Mouse (Mus musculus) naive thymus-derived CD4-positive, alpha-beta T cell, adult 2 months (primary cell): Measurements from ENCODE around the gene Minos1.

Experiments used
- DNase-seq: peaks from one replicate; pipeline ENCODE4 v3.0.0-alpha.2; 2011; ENCODE audit warnings: low read depth

The Minos1 gene

DNA sequence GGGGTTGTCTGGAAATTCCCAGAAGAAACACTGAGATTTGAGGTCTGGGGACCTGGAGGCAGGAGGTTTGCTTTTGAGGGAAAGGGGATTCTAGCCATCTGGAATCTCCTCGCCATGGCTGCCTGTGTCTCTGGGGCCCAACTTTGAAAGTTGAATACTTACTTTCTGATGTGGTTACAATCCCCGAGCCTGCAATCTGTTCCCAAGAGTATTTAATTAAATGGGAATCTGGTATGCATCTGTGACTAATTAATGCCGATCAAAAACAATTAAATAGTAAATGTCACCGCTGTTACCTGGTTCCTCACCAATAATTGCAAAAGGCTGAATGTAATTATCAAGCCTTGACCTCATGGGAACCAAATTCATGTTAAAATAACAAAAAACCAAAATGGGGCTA, 13.7 kb upstream of the Minos1 start:
- DNase-seq = no peak

DNA sequence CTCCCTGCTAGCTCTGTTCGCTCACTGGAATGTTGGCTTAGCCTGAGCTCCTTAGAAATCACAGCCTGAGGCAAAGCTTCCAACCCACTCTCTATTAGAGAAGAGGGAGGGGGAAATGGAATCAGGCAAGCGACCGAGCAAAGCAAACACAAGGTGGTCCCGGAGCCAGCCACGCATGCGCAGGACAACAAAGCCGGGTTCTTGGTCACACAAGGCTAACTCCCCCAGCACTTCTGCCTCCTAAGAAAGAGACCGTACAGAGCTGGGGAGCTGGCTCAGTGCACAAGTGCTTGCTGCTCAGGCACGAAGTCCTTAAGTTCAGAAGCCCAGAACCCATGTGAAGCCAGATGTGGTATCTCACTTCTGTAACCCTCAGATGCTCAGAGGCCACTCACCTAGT, 12.1 kb upstream of the Minos1 start:
- DNase-seq = no peak

DNA sequence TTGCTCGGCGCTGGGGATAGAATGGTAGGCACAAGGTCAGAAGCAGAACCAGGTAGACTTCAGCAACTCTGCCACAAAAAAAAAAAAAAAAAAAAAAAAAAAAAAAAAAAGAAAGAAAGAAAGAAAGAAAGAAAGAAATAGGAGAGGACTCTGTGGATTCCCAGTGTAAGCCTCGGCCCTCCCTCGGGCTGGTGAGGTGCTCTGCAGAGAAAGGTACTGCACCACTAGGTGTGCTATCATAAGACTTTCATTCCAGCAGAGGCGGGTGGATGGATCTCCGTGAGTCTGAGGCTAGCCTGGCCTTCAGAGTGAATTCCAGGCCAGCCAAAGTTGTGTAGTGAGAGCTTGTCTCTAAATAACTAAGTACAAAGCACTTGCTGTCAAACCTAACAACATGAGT, 10.9 kb upstream of the Minos1 start:
- DNase-seq = no peak

DNA sequence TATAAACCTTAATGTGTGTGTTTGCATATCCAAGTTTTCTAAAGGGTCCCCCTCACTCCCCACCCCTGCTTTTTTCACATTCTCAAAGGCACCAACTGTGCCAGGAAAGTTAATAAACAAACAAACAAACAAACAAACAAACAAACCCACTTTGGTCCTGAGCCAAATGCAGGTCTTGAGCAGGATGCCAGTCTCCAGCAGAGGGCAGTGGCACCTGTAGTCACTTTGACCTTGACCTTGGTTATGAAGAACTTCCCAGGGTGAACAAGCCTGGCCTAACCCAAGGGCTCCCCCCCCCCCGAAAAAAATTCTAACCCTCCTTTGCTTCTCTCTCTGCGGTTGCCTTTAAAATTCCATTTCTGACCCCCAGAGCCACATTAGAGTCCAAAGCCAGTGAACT, 9.4 kb upstream of the Minos1 start:
- DNase-seq = peak; percentile 34

DNA sequence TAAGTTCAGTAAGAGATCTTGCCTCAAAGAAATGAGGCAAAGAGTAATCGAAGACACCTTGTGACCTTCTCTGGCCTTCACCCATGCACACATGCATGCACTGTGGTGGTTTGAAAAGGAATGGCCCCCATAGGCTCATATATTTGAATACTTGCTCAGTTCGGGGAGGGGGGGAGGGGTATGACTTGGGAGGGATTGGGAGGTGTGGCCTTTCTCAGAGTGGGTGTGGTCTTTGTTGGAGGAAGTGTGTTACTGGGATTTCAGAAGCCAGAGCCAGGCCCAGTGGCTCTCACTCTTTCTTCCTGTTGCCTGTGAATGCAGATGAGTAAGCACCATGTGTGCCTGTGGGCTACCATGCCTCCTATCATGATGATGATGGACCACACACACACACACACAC, 5.1 kb upstream of the Minos1 start:
- DNase-seq = no peak

DNA sequence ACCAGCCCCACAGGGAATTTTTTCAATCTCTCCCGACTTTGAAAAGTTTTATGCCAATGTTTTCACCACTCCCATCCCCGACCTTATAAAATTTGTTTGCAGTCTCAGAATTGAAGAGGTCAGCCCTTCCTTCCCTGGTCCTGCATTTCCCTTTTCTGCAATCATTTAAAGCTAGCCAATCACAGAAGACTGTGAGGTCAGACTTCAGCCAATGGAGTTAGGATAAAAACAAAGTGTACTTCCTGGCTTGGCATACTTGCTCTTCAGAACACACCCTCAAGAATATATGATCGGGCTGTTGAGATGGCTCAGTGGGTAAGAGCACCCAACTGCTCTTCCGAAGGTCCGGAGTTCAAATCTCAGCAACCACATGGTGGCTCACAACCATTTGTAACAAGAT, 2.2 kb upstream of the Minos1 start:
- DNase-seq = no peak

DNA sequence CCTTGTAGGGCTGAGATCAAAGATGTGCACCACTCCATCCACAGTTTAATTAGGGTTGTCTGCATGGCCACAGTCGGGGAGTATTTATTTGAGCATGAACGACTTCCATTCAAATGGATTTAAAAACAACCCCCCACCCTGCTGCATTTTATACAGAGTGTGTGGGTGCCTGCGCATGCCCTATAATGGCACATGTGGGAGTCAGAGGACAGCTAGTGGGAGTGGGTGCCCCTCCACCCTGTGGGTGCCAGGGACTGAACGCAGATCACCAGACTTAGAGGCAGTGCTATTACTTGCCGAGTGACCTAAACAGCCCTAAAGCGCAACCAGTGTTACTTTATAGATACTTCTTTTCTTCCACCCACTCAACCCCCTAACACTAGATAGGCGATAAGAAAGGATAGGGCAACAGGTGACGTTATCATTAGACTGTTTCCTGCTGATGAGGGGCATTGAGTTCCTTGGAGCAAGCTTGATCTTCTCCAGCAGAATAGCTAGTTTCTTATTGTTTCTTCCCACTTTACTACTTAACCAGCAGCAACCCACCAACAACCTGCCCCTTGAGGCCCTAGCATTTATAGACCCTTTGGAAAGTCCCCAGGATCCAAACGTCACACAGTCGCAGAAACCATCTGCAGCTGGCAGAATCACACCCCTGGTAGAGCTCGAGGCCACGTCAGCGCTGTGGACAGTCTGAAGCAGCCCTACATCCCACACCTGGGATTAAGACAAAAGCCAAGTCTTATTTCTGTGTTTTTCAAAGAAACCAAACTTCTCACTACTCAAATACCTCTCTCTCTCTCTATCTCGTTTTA, 1.2 kb upstream of the Minos1 start:
- peak; percentile 17 for DNase-seq

DNA sequence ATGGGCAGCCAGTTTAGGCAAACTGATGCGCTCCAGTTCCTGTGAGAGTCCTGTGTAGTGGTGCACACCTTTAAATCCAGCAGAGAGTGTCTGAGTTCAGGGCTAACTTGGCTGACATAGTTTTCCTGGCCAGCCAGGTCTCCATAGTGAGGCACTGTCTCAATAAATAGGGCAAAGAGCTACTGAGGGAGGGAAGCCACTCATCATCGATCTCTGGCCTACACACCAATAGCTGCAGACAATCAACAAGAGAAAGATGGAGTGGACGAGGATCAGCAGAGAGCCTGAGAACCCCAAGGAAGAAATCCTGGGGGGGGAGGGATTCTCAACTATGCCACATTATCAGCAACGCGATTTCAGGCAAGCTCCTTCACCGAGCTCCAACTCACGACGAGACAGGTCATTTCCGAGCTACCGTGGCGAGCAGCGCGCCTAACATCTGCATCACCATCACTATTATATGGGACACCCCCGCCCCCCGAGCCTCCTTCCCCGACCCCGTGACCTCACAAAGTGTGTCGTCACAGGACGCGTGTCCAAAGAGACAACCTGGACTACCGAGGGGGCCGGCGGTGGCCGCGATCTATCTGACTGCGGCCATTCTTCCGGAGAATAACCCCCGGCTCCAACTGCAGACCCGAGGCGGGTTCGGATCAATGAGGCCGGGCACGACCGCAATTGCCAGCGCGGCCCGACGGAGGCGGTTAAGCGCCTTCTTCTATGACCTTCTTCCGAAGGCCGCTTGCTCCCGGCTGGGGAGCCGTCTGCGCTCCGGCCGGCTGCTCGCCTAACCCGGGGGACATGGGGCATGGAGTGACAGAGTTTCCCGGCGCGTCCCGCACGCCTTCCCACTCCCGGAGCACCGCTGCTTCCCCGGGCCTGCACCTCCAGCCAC, 860 bp downstream of the Minos1 start:
- DNase-seq = peak; percentile 54

DNA sequence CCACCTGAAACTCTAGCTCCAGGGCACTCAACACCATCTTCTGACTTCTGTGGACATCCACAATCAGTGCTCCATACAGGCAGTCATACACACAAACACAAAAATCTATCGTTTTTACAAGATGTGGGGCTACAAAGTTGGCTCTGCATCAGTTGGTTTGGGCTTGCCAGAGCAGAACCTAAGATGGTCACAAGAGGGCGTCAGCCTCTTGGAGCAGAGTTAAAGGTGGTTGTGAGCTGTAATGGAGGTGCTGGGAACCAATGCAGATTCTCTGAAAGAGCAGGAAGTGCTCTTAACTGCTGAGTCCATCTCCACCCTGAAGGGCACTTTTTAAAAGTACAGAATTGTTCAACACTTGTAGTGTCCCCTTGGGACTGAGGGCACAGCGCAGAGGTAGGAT, 4.4 kb downstream of the Minos1 start:
- peak; percentile 13 for DNase-seq

DNA sequence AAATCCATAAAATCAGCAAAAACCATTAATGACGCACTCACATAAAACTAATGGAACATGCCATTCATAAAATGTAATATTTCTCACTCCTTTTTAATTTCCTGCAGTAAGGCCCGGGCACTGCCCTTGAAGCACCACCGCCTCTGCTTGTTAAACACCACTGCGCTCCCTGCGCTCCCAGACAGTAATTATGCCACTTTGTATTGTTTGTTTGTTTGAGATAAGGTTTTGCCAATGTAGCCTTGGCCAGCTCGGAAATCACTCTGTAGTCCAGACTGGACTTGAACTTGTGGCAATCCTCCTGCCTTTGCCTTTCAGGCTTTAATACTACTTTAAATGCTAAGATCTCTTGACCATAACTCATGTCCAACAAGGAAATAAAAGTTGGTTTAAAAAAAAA, 6.0 kb downstream of the Minos1 start:
- no peak for DNase-seq

DNA sequence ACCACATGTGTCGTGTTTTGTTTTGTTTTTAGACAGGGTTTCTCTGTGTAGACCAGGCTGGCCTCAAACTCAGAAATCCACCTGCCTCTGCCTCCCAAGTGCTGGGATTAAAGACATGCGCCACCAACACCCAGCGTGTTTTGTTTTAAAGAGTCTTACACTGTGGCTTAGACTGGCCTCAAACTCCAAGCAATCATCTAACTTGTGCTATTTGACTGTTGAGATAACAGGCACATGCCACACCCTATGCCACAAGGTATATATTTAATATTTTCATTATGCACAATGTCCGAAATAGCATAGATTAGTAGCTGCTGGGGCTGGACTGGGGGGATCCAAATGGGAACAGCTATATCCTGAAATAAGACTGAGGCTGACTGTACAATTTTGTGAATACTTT, 8.4 kb downstream of the Minos1 start:
- no peak for DNase-seq

DNA sequence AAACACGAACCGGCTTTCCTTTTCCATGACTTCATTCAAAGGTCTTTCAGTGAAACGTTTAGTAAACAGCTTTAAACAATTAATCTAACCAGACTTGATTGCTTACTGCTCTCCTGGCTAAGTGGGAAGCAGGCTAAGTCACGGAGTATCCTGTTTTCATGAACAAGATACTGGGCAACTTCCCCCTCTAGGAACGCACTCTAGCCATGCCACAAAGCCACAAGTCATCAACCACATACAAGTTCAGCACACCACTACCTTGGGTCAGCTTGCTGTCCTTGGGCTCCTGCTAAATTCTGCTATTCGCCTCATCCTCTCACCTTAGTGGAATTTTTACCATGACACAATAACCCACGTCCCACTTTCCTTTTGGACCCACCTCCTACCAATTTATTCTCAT, 9.9 kb downstream of the Minos1 start:
- DNase-seq = no peak

DNA sequence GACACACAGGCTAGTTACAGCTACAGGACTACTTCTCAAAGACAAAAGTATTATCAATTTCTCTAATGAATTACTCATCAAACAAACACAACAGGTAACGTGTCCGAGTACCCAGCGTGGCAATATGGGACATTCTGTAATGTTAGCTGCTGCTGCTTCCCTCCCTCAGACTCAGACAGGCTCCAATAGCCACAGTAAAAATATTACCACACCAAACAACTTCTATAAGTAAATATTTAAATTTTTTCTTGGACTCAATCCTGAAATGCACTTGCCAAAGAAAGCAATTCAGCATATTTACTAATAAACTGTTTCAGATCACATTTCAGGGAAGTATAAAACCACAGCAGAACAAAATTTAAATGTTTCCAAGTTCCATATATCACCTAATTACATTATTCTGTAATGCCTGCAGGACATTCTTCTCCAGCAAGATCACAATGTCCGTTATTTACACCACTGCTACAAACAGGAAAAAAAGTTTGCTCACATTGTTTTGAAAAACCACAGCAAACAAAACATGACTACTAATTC, 10.6 kb downstream of the Minos1 start:
- no peak for DNase-seq

DNA sequence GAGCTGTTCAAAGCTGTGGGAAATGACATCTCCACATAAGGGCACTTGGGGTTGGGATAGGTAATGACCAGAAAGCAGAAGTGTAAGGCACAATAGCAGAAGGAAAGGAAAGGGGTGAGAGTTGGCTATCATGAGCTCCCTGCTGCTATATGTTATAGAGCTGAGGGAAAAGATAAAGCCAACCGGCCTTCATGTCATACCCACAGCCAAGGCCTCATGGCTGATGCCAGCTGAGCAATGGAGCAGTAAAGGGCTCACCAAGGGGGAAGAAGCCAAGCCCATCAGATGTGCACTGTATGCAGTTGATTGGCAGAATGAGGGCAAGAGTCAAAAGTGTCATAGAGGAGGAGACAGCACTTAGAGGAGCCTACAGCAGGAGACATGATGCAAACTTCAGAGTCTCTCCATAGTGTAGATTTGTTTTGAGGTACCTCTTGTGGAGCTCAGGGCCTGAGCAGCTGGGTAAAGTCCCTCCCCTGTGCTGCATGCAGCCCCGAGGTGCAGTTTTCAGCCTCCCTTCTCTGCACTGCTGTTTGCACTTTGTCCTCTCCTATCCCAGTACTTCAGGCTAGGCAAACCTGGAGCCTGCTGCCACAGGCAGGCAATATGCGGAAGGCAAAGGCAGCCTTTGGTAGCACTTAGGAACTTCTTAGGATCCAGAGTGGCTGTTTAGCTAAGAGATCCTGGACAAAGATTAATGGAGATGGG, 14.4 kb downstream of the Minos1 start:
- DNase-seq = no peak

DNA sequence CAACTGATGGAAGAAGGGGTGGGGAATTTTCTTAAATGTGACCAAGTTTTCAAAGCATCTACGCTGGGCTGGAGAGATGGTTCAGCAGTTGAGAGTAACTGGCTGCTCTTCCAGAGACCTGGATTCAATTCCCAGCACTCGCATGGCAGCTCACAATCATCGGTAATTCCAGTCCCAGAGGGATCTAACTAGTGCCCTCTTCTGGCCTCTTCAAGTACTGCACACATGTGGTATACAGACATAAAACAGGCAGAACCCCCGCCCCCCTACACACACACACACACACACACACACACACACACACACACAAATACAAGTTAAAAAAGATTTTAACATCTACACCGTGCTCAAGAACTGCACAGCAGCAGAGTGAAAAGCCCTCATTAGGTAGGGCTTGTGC, 15.2 kb downstream of the Minos1 start:
- peak; percentile 46 for DNase-seq

DNA sequence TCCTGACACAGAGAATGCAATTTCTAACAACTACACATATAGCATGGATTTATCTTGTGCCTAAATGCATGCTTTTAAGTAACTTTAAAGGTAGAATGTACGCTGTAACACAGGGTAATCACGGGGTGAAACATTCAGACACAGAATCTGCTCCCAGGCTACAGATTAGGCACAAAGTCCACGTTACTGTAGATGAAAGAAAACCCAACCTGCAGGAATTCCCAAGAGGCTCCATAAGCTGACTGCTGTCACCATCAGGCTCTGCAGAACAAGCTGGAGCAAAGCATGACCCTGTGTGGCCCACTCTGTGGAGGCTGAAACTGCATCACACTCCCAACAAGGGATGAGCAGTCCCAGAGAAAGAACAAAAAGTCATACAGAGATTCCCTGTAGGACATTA, 18.4 kb downstream of the Minos1 start:
- no peak for DNase-seq

DNA sequence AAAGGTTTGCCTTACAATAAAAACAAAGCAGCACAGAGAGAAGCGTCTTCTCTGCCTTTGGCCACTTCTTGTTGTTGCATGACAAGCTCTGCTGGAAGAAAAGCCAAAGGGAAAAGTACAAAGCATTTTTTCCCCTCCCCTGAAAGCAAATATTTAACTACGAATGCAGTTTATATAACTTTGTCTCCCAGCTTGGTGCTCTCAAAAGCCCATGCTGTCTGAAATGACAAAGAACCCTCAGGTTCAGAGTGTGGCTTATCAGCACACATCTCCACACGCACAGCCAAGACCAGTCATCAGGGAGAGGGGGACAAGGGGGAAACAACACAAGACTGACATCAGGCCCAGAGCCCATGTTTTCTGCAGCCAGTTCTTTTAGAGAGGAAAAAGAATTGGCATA, 19.5 kb downstream of the Minos1 start:
- DNase-seq = no peak

DNA sequence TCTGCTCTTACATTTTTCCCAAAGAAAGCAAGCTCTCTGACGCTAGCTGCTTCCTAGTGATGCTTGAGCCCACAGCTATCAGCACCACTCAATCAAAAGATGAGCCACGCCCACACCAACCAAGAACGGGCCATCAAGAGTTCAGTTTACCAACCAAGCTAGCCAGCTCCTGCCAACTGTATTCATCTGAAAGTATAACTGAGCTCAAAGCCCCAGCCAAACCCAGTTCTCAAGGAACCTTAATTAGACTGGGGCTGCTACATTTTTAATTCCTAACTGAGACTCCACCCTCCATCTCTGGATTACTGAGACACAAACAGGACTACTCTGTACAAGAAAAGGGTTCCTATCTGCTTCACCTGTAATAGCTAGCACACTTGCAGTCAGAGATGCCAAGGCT, 20.1 kb downstream of the Minos1 start:
- no peak for DNase-seq

DNA sequence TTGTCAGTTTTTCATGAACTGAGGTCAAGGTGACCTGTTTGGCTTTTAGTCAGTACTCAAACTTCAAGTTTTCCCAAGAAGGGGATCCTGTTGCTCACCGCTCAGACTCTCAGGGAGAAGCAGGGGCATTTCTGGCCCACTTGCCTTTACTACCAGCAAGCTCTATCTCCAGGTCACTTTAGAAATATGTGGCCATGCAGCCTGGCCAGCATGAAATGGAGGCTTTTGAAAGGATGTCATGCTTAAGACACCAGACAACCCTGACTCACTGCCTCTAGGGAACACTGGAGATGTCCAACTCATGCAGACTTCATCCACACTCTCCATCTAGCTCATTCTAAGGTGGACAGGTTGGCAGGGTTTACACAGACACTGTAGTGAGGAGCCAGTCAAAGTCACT, 25.5 kb downstream of the Minos1 start:
- no peak for DNase-seq

DNA sequence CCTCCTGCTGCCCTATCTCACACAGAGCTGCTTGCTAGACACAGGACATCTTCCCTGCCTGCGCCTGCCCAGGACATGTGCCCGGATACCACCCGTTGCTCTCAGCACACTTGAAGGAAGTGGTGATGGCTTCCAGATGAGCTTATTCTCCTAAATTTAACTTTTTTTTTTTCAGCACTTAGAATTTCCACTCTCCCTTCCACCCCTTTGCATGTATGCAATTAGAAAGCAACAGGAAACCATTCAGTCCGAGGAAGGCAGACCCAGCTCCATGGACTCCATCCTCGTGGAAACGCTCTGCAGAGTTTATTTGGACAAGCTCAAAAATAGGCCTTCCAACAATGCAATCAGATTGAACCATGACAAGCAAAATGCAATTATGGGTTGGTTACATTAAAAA, 29.4 kb downstream of the Minos1 start:
- no peak for DNase-seq

DNA sequence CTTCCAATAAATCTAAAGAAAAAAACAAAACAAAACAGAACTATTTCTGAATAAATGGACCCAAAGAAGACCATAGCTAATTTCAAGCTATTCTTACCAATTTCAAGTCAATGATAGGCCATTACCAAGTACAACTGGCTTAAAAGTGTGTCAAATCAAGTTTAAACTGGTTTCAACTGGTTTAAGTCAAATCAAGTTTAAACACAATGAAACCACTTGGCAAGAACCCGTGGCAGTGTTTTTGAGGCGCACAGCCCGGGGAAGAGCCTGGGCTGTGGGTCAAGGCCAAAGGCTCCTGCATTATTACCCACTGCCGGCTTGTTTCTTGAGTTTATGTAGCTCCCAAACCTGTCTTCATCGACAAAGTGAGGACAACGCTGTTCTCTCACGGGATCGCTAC, 30.6 kb downstream of the Minos1 start:
- no peak for DNase-seq

DNA sequence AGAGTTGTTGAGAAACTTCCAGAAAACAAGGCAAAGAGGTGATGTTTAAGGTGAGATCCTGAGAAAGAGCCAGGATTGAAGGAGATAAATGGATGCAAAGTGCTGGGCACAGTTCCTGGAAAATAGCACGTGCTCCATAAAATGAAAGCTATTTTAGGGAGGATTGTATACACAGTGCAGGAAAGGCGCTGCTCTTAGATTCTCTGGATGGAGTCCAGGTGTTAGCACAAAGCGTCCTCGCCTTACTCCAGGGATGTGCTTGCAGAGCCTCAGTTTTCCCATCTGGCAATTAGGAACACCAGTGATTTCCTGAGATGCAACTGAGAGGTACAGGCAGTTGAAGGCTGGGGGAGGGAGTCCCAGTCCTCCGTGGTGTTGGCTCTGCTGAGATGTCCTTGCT, 34.7 kb downstream of the Minos1 start:
- DNase-seq = no peak

DNA sequence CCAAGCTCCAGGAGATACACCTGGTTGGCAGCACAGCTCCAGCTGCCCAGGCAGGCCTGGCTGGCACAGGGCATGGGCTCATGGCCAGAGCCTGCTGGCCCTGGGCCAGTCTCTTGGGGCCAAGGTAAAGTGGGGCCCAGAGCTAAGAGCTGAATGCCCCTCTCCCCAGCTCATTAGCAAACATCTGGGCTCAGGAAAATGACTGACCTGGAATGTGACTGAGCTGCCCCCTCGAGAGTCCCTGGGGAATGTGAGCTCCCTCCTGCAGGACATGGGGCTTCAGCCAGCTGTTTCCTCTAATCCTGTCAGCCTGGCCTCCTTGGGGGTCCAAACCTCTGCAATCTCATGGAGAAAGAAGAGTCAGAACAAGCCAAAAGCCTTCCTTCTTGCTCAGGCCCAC, 35.5 kb downstream of the Minos1 start:
- DNase-seq = no peak
